Mouse (Mus musculus): ENCODE measurements around the gene Pfdn6.

GRCm38 (mm10) chr17:33958451-33958850 lies 18.3 kb upstream of the Pfdn6 start:
- TF ChIP-seq POLR2A (IDR thresholded peaks at IDR 0.05; ENCODE audit: borderline replicate concordance, insufficient read depth, low read length) = no peak
- TF ChIP-seq CTCF (IDR thresholded peaks at IDR 0.05; ENCODE audit: borderline replicate concordance, insufficient read depth, low read depth, low read length) = no peak
